Mouse (Mus musculus) thymus, adult 2 months (tissue): Measurements from ENCODE around the gene Gm20517. TPM values are rescaled to one million over a fixed set of nuclear protein-coding genes. Genes with fewer than 3 reads are reported as not detected.
A peak's percentile ranks its signal among the peaks of the same experiment; 100 is the strongest.
"Not testable (repeated sequence)": the region's sequence is repeated elsewhere in the genome, so short reads cannot be mapped to it uniquely, and the experiment has no call there.

Source experiments
- DNase-seq: peaks from one replicate; pipeline ENCODE4 v3.0.0; 2021
- H3K27ac ChIP-seq: fragments of 200-500 bp; 2 replicates; pipeline ENCODE4 v1.5.1; 2012; ENCODE audit warnings: low read length, control low read depth; ENCODE audit not compliant: control insufficient read depth, insufficient read depth
- H3K27me3 ChIP-seq: fragments of 200-500 bp; 2 replicates; pipeline ENCODE4 v1.6.1; 2012; ENCODE audit warnings: mild to moderate bottlenecking, low read length, moderate library complexity, mixed read lengths; ENCODE audit not compliant: control insufficient read depth, insufficient read depth
- H3K36me3 ChIP-seq: fragments of 200-500 bp; 2 replicates; pipeline ENCODE4 v1.6.1; 2012; ENCODE audit warnings: mild to moderate bottlenecking, low read length, moderate library complexity; ENCODE audit not compliant: control insufficient read depth, insufficient read depth
- H3K4me1 ChIP-seq: fragments of 200-500 bp; replicated peaks from 2 replicates; pipeline ENCODE4 v1.6.1; 2012; ENCODE audit warnings: low read length; ENCODE audit not compliant: control insufficient read depth, insufficient read depth
- H3K4me3 ChIP-seq: fragments of 200-500 bp; 2 replicates; pipeline ENCODE4 v1.5.1; 2012; ENCODE audit warnings: mild to moderate bottlenecking, low read length, control low read depth, moderate library complexity; ENCODE audit not compliant: control insufficient read depth, insufficient read depth
- CTCF ChIP-seq: fragments of 200-500 bp; IDR thresholded peaks from 2 replicates; pipeline ENCODE4 v1.5.1; 2012; ENCODE audit warnings: mild to moderate bottlenecking, control low read depth, low read length, moderate library complexity, borderline replicate concordance; ENCODE audit not compliant: control insufficient read depth, poor library complexity, insufficient read depth; ENCODE audit errors: extremely low read depth
- POLR2A ChIP-seq: fragments of 200-500 bp; IDR thresholded peaks from 2 replicates; pipeline ENCODE4 v1.6.1; 2012; ENCODE audit warnings: mild to moderate bottlenecking, low read length, control low read depth, moderate library complexity; ENCODE audit not compliant: control insufficient read depth, poor library complexity, insufficient read depth; ENCODE audit errors: extremely low read depth
- WGBS: fragments of 180-500 bp; shearing (Covaris S2); methylation state at CpG from one replicate; pipeline ENCODE4 v1.1.7; 2018; 5-methylcytosine and 5-hydroxymethylcytosine counted together
- polyA plus RNA-seq: library from polyadenylated mRNA; depleted of rRNA; stranded (reverse); fragments of >200 nt; gene quantifications from 2 replicates; pipeline ENCODE4 v1.2.3, GENCODE M21; 2012

Gm20517 gene
- polyA plus RNA-seq, 1 experiment: 2.8 TPM

DNA sequence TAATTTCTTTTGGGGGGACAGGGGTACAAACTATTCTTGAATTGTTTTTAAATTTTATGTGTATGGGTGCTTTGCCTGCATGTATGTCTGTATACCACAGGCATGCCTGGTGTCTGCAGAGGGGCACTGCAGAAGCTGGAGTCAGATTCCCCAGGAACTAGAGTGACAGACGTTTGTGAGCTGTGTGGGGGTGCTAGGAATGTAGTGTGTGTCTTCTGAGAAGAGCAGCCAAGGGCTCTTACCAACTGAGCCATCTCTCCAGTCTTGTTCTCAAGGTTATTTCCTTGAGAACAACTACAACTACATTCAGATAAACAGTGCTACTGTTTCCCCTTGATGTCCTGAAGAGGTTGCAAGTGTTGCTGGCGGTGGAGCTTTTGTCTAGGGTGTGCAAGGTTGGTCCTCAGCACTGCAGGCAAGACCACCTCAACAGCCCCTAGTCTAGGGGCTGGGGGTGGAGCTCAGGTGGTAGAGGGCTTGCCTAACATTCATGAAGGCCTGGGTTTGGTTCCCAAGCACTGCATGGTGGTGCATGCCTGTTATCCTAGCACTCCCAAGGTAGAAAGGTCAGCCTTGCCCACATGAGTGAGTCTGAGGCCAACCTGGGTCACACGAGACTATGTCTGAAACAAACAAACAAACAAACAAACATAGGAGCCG is 20.9 kb downstream of the Gm20517 start:
- H3K27me3 ChIP-seq: no peaks in the 10 kb centered on the region
- TF ChIP-seq CTCF (no peak), POLR2A (no peak)
- H3K36me3 ChIP-seq: no peaks in the 10 kb centered on the region
- DNase-seq: no peak
- H3K27ac ChIP-seq: no peak overlapping the region
- WGBS: 91% methylated on average over 4 of the region's 4 CpGs
- no peak overlapping the region for H3K4me3 ChIP-seq
- H3K4me1 ChIP-seq: peaks cover 13% of the 10 kb centered on the region

DNA sequence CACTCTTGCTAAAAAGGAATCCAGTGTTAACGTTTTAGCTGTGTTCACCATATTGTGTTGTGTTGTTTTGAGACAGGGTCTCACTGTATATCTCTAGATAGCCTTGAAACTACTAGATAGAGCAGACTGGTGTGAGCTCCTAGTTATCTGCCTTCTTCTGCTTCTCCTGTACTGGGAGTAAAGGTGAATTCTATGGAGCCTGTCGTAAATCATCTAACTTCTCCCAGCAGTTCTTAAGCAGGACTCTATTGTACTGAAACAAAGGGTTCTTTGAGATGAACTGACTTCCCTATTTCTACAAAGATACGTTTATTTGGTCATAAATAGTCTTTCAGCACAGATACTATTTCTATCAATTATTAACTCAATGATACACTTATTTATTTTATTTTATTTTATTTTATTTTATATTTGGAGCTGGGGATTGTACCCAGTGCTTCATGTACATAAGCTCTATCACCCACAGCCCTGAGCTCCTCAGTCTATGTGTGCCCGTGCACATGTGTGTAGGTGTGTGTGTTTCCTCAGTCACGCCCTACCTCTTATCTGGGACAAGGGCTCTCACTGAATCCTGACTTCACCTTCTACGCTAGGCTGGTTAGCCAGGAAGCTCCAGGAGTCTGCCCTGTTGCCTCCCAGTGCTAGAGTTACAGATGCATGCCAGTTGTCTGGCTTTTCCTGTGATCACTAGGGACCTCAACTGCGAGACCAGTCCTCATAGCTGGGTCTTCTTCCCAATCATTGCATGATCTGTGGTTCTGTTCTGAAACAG is 22.8 kb downstream of the Gm20517 start:
- TF ChIP-seq CTCF (no peak), POLR2A (no peak)
- 93% methylated on average over 7 of the region's 7 CpGs for WGBS

DNA sequence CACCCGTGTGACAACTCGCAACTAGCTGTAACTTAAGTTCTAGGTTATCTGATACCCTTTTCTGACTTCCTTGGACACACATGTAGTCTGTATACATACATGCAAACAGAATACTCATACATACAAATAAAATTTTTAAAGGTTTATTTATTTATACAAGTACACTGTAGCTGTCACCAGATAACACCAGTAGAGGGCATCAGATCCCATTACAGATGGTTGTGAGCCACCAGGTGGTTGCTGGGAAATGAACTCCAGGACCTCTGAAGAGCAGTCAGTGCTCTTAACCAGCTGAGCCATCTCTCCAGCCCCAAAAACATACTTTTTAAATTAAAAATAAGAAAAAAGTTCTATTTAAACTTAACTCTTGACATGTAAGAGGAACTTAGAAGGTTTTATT is 31.6 kb downstream of the Gm20517 start:
- DNase-seq: peak; percentile 18
- TF ChIP-seq POLR2A: no peak
- no peak for TF ChIP-seq CTCF
- Histone ChIP-seq H3K4me1 (no peaks in the 10 kb centered on the region), H3K27me3 (no peaks in the 10 kb centered on the region), H3K4me3 (no peak overlapping the region), H3K36me3 (no peaks in the 10 kb centered on the region), H3K27ac (no peak overlapping the region)
- WGBS: 97% methylated on average over 2 of the region's 2 CpGs

More for the DNA sequence above, 22.8 kb downstream of the Gm20517 start:
- no peaks in the 10 kb centered on the region for H3K36me3 ChIP-seq
- no peaks in the 10 kb centered on the region for H3K27me3 ChIP-seq
- H3K4me3 ChIP-seq: no peak overlapping the region
- no peak for DNase-seq
- H3K27ac ChIP-seq: no peak overlapping the region
- H3K4me1 ChIP-seq: peaks cover 9% of the 10 kb centered on the region

DNA sequence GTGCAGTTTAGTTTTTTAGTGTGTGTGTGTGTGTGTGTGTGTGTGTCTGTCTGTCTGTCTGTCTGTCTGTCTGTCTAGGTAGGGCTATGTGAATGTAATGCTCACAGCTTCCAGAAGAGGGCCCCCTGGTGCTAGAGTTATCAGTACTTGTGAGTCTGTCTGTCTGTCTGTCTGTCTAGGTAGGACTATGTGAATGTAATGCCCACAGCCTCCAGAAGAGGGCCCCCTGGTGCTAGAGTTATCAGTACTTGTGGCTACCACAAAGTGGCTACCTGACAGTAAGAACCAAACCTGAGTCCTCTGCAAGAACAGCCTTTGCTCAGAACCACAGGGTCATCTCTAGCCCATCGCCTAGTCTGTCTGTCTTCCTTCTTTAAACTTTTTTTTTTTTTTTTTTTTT is 35.3 kb downstream of the Gm20517 start:
- TF ChIP-seq POLR2A (no peak), CTCF (no peak)
- Histone ChIP-seq H3K27me3 (no peaks in the 10 kb centered on the region), H3K4me3 (no peak overlapping the region), H3K27ac (no peak overlapping the region), H3K36me3 (no peaks in the 10 kb centered on the region), H3K4me1 (no peaks in the 10 kb centered on the region)
- WGBS: 90% methylated on average over 1 of the region's 1 CpGs
- DNase-seq: peak; percentile 56

DNA sequence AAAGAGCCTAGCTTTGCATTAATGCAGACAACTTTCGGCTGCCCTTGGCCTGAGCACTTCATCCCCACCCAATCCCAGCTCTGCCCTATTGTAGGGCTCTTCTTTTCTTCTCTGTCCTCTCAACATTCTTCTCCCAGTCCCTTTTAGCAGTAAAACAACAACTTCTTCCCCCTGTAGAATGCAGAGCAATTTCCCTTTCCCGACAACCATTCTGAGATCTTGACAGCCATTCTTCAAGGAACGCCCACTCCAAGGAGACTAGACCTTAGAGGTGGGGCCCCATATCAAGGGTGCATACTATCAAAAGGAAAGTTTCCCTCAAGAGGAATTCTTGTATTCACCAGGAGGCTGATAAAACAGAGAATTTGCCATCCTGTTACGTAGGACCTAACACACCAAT is 37.6 kb downstream of the Gm20517 start:
- no peak for DNase-seq

DNA sequence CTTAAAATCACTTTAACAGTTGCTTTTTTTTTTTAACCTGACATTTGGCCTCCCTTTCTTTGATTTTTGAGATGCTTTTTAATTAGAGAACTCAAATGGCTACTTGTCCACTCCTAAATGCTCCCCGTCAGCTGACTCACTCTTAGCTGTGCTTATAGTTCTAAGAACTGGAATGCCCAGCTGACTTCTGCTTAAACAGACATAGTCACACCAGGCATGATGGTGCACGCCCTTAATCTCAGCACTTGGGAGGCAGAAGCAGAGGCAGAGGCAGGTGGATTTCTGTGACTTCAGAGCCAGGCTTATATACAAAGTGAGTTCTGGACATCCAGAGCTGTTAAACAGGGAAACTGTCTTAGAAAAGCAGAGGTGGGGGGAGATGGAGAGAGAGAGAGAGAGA is 40.6 kb downstream of the Gm20517 start:
- H3K27me3 ChIP-seq: no peaks in the 10 kb centered on the region
- no peaks in the 10 kb centered on the region for H3K4me1 ChIP-seq
- no peak for DNase-seq
- no peak overlapping the region for H3K27ac ChIP-seq
- 91% methylated on average over 2 of the region's 2 CpGs for WGBS
- no peak overlapping the region for H3K4me3 ChIP-seq
- no peaks in the 10 kb centered on the region for H3K36me3 ChIP-seq
- TF ChIP-seq POLR2A (no peak), CTCF (no peak)

More for the DNA sequence above, 37.6 kb downstream of the Gm20517 start:
- WGBS: 93% methylated on average over 4 of the region's 4 CpGs
- Histone ChIP-seq H3K4me1 (no peaks in the 10 kb centered on the region), H3K4me3 (no peak overlapping the region), H3K36me3 (no peaks in the 10 kb centered on the region), H3K27me3 (no peaks in the 10 kb centered on the region), H3K27ac (no peak overlapping the region)
- TF ChIP-seq POLR2A (no peak), CTCF (no peak)

DNA sequence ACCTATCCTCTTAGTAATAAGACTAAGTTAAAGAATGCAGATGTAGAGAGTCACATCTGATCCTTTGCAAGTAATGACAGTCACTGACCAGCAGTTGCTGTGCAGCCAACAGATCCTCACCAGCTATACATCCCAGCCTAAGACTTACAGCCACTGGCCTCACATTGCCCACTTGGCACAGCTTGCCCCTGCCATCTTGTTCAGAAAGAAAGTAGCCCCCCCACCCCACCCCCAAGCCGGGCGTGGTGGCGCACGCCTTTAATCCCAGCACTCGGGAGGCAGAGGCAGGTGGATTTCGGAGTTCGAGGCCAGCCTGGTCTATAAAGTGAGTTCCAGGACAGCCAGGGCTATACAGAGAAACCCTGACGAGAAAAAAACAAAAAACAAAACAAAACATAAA is 43.0 kb downstream of the Gm20517 start:
- DNase-seq, H3K4me1 ChIP-seq, H3K27me3 ChIP-seq, H3K27ac ChIP-seq, H3K4me3 ChIP-seq, H3K36me3 ChIP-seq: not testable (repeated sequence)
- 96% methylated on average over 8 of the region's 8 CpGs for WGBS
